Mouse (Mus musculus): Measurements from ENCODE around the gene Retreg1.

DNA sequence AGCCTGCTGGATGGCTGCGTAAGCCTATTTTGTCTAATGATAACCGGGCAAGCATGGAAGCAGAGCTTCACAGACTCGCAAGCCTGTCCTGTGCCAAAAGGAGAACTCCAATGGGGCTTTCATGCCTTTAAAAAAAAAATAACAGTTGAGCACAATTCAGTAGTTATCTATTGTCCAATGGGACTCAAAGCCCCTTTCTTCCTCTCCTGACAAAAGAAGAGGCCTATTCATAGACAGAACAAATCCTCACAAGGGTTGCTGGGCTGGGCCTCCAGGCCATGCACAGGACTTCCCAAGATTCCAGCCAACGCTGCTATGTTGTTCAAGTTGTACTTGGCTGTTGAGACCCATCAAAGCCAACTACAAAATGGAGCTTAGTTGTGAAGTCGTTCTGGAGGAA is 56.0 kb downstream of the Retreg1 start:
- TF ChIP-seq POLR2A (IDR thresholded peaks at IDR 0.05; ENCODE audit: borderline replicate concordance, extremely low read depth, low read depth, low read length) (no peak), CTCF (IDR thresholded peaks at IDR 0.05; ENCODE audit: insufficient read depth, low read length) (no peak)
